ENCODE assay signal across 19 mouse cellular contexts in the genomic region with DNA sequence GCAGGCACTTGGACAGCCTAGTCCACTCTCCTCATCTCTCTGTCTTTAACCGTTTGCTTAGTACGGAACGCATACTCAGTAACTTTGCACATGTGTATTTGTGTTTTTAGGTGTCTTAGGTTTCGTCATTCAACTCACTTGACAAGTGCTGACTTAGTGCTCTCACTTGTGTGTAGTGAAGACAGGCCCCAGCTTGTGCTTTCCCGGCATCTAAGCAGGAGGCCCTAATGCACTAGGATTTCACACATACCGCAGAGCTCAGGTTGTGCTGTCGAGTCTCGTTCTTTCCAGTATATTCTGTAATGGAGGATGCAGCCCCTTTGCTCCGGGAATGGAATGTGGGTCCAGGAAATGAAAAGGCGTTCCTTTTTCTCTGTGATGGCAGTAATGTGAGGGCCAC.
"Had no signal": no experiment of that assay in that cellular context is flagged by ENCODE, and none has a peak within 500 bp of the region (broad histone marks: within the 10 kb centered on the region; RNA-seq: fewer than 3 reads in every experiment).

No protein-coding gene starts in this region.

- H3K9me3 ChIP-seq: kidney, embryonic 15.5 days; limb, embryonic 12.5 days; liver, embryonic 12.5 days; liver, embryonic 15.5 days; midbrain, embryonic 12.5 days; neural tube, embryonic 13.5 days had no signal

- H3K4me1 ChIP-seq: limb, embryonic 12.5 days; liver, embryonic 12.5 days; midbrain, embryonic 12.5 days had no signal

- ATAC-seq: liver, embryonic 12.5 days; lung, postnatal 0 days; midbrain, embryonic 16.5 days had no signal

- H3K9ac ChIP-seq: kidney, embryonic 15.5 days; limb, embryonic 12.5 days; liver, embryonic 12.5 days; liver, embryonic 15.5 days; lung, embryonic 14.5 days; midbrain, embryonic 12.5 days; neural tube, embryonic 13.5 days had no signal

- H3K4me3 ChIP-seq: kidney, embryonic 15.5 days; left cerebral cortex, adult 2 months; limb, embryonic 12.5 days; liver, embryonic 12.5 days; liver, embryonic 15.5 days; midbrain, embryonic 12.5 days; myocyte; neural tube, embryonic 13.5 days had no signal

- H3K27me3 ChIP-seq: kidney, embryonic 15.5 days; limb, embryonic 12.5 days; liver, embryonic 12.5 days; liver, embryonic 15.5 days; midbrain, embryonic 12.5 days; neural tube, embryonic 13.5 days had no signal

- DNase-seq: kidney, adult 11 months; kidney, adult 8-10 months; kidney, postnatal 10 days; kidney, postnatal 36 days; layer of hippocampus, postnatal 36 days; liver; lung, embryonic 14.5 days; retina, postnatal 1 day; thymus, adult 18-20 months had no signal

- H3K36me3 ChIP-seq: kidney, embryonic 15.5 days; limb, embryonic 12.5 days; liver, embryonic 12.5 days; liver, embryonic 15.5 days; midbrain, embryonic 12.5 days; neural tube, embryonic 13.5 days had no signal

- H3K27ac ChIP-seq: kidney, embryonic 15.5 days; left cerebral cortex, adult 2 months; limb, embryonic 12.5 days; liver, embryonic 12.5 days; liver, embryonic 15.5 days; midbrain, embryonic 12.5 days; neural tube, embryonic 13.5 days had no signal

- H3K4me2 ChIP-seq: kidney, embryonic 15.5 days; limb, embryonic 12.5 days; liver, embryonic 12.5 days; liver, embryonic 15.5 days; lung, embryonic 14.5 days; midbrain, embryonic 12.5 days; neural tube, embryonic 13.5 days had no signal
